Mouse (Mus musculus) regulatory T cell (primary cell): ENCODE data around the gene Nudt8.
"Not testable (repeated sequence)": the region's sequence is repeated elsewhere in the genome, so short reads cannot be mapped to it uniquely, and the experiment has no call there.

ENCODE experiments used
- in situ Hi-C: fragments of 300-600 bp; cut with MboI, MseI; formaldehyde crosslinking; loops from one replicate; pipeline ENCODE4 v1.15.1; 2025; ENCODE audit warnings: high pct_unique_total_duplicates

The Nudt8 gene

GRCm38 (mm10) chr19:4013066-4013465, 12.7 kb downstream of the Nudt8 start:
- in situ Hi-C loops, result no loop called here

- in situ Hi-C loops, result no loop called here
Measured at GRCm38 (mm10) chr19:4014802-4015201, 14.4 kb downstream of the Nudt8 start.

GRCm38 (mm10) chr19:4015635-4016034, 15.3 kb downstream of the Nudt8 start:
- in situ Hi-C loops, result no loop called here

- in situ Hi-C loops, result no loop called here
Measured at GRCm38 (mm10) chr19:4017921-4018587, 17.7 kb downstream of the Nudt8 start.

- in situ Hi-C loops, result no loop called here
Measured at GRCm38 (mm10) chr19:4018743-4019583, 18.6 kb downstream of the Nudt8 start.

- in situ Hi-C loops, result no loop called here
Measured at GRCm38 (mm10) chr19:4023185-4023584, 22.8 kb downstream of the Nudt8 start.

- in situ Hi-C loops, result no loop called here
Measured at GRCm38 (mm10) chr19:4027576-4027975, 27.2 kb downstream of the Nudt8 start.

GRCm38 (mm10) chr19:4032668-4033067, 32.3 kb downstream of the Nudt8 start:
- in situ Hi-C loops, result no loop called here

- in situ Hi-C loops, result no loop called here
Measured at GRCm38 (mm10) chr19:4033298-4033697, 32.9 kb downstream of the Nudt8 start.

- in situ Hi-C loops, result no loop called here
Measured at GRCm38 (mm10) chr19:4033742-4034141, 33.4 kb downstream of the Nudt8 start.

GRCm38 (mm10) chr19:4036327-4037045, 36.1 kb downstream of the Nudt8 start:
- in situ Hi-C loops, result no loop called here

- in situ Hi-C loops, result not testable (repeated sequence)
Measured at GRCm38 (mm10) chr19:4037154-4037787, 36.9 kb downstream of the Nudt8 start.

GRCm38 (mm10) chr19:4037788-4038232, 37.4 kb downstream of the Nudt8 start, which contains the start of gene Gstp1:
TSS of gene Gstp1 (minus strand) at chr19:4037985.
- in situ Hi-C loops, result no loop called here

GRCm38 (mm10) chr19:4040941-4041340, 40.6 kb downstream of the Nudt8 start:
- in situ Hi-C loops, result not testable (repeated sequence)

GRCm38 (mm10) chr19:4041500-4041899, 41.1 kb downstream of the Nudt8 start:
- in situ Hi-C loops, result not testable (repeated sequence)

GRCm38 (mm10) chr19:4042124-4042523, 41.7 kb downstream of the Nudt8 start:
- in situ Hi-C loops, result no loop called here

GRCm38 (mm10) chr19:4044109-4044508, 43.7 kb downstream of the Nudt8 start:
- in situ Hi-C loops, result not testable (repeated sequence)

GRCm38 (mm10) chr19:4045966-4046865, 45.8 kb downstream of the Nudt8 start, which contains the start of gene Gstp2:
TSS of gene Gstp2 (minus strand) at chr19:4046023.
- in situ Hi-C loops, result no loop called here

GRCm38 (mm10) chr19:4046866-4047254, 46.5 kb downstream of the Nudt8 start:
- in situ Hi-C loops, result no loop called here

- in situ Hi-C loops, result no loop called here
Measured at GRCm38 (mm10) chr19:4047859-4048258, 47.5 kb downstream of the Nudt8 start.

GRCm38 (mm10) chr19:4049069-4049468, 48.7 kb downstream of the Nudt8 start:
- in situ Hi-C loops, result not testable (repeated sequence)
